Comparison of ENCODE assay signal across 16 mouse cellular contexts in the genomic region with DNA sequence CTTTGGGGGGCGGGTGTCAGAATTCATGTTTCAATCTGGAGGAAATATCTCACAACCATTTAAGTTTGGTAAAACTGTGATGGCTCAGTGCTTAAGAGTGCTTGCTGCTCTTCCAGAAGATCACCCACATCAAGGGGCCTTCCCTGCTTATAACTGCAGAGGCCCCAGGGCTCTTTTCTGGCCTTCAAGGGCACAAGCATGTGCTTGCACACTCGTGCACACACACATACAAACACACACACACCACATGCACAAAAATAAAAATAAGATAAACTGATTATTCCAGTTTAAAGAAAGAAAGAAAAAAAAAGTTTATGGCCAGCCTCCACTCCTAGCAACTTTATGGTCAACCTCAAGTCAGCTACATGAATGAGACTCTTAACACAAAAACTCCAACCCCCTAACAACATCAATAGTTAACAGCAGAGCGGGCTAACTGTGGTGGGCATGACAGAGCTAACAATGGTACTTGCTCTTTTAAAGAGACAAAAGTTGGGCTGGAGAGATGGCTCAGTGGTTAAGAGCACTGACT.
"Had no signal": no experiment of that assay in that cellular context is flagged by ENCODE, and none has a peak within 500 bp of the region (broad histone marks: within the 10 kb centered on the region; RNA-seq: fewer than 3 reads in every experiment).

No protein-coding gene starts in this region.

- DNase-seq: kidney, adult 18-20 months; kidney, postnatal 25 days; layer of hippocampus, adult 9-11 months; layer of hippocampus, postnatal 36 days; lung, adult 18-20 months; lung, postnatal 14 days; right cerebral cortex, postnatal 14 days; thymus, adult 2 months; thymus, postnatal 25 days had no signal

- ATAC-seq: intestine, embryonic 15.5 days; midbrain, embryonic 16.5 days had no signal

- H3K4me3 ChIP-seq: intestine, embryonic 15.5 days; kidney, embryonic 15.5 days; midbrain, embryonic 12.5 days; neural tube, embryonic 13.5 days; stomach, embryonic 15.5 days had no signal

- H3K27ac ChIP-seq: intestine, embryonic 15.5 days; kidney, embryonic 15.5 days; limb, embryonic 15.5 days; midbrain, embryonic 12.5 days; neural tube, embryonic 13.5 days; stomach, embryonic 15.5 days had no signal

- H3K9ac ChIP-seq: intestine, embryonic 15.5 days; kidney, embryonic 15.5 days; limb, embryonic 15.5 days; midbrain, embryonic 12.5 days; neural tube, embryonic 13.5 days; stomach, embryonic 15.5 days had no signal

- H3K4me2 ChIP-seq: intestine, embryonic 15.5 days; limb, embryonic 15.5 days had no signal

- H3K9me3 ChIP-seq: intestine, embryonic 15.5 days; kidney, embryonic 15.5 days; limb, embryonic 15.5 days; midbrain, embryonic 12.5 days; neural tube, embryonic 13.5 days; stomach, embryonic 15.5 days had no signal

- H3K27me3 ChIP-seq: intestine, embryonic 15.5 days; kidney, embryonic 15.5 days; limb, embryonic 15.5 days; midbrain, embryonic 12.5 days; neural tube, embryonic 13.5 days; stomach, embryonic 15.5 days had no signal
